In genomic region chr12:98187186-98187899, GRCm38 (mm10) we compare ENCODE assay signal across 15 mouse cellular contexts.
DNase-seq lines count a peak whose midpoint lies in the region; ATAC-seq and TF ChIP-seq lines count a peak whose summit lies in the region.
"Had no signal": no experiment of that assay in that cellular context is flagged by ENCODE, and none has a peak within 500 bp of the region (broad histone marks: within the 10 kb centered on the region; RNA-seq: fewer than 3 reads in every experiment).

No protein-coding gene starts in this region.

- WGBS in kidney, embryonic 14.5 days = 65% methylated on average over 8 of the region's 8 CpGs
- 63% methylated on average over 8 of the region's 8 CpGs for WGBS in lung, adult 2 months

- no peak overlapping the region for H3K27ac ChIP-seq in kidney, embryonic 14.5 days (ENCODE audit: low read depth, low read length)
- H3K27ac ChIP-seq: limb, embryonic 15.5 days; lung, embryonic 15.5 days had no signal

- H3K4me1 ChIP-seq in kidney, embryonic 14.5 days (ENCODE audit: control insufficient read depth, insufficient read depth, low read length) = no peaks in the 10 kb centered on the region
- no peaks in the 10 kb centered on the region for H3K4me1 ChIP-seq in lung, adult 2 months (ENCODE audit: control insufficient read depth, insufficient read depth, low read length)
- H3K4me1 ChIP-seq: limb, embryonic 15.5 days; lung, embryonic 15.5 days had no signal

- TF ChIP-seq CTCF in lung, adult 2 months (IDR thresholded peaks at IDR 0.05; ENCODE audit: insufficient read depth, low read length) = no peak

- H3K9me3 ChIP-seq in kidney, embryonic 14.5 days (ENCODE audit: control insufficient read depth, low read length) = no peaks in the 10 kb centered on the region
- H3K9me3 ChIP-seq: limb, embryonic 15.5 days; lung, embryonic 15.5 days had no signal

- ATAC-seq in kidney, embryonic 14.5 days (ENCODE audit: low FRiP score, low TSS enrichment) = no peak

- no peak for TF ChIP-seq POLR2A in lung, adult 2 months (IDR thresholded peaks at IDR 0.05; ENCODE audit: borderline replicate concordance, extremely low read depth, low read depth, low read length)

- H3K36me3 ChIP-seq in kidney, embryonic 14.5 days (ENCODE audit: control insufficient read depth, insufficient read depth, low read length) = no peaks in the 10 kb centered on the region
- H3K36me3 ChIP-seq: limb, embryonic 15.5 days; lung, embryonic 15.5 days had no signal

- H3K27me3 ChIP-seq in kidney, embryonic 14.5 days (ENCODE audit: control insufficient read depth, insufficient read depth, low read length) = no peaks in the 10 kb centered on the region

- DNase-seq in cerebellum, postnatal 10 days = peak; percentile 40 to 41
- no peak for DNase-seq in cerebellum, adult 11 months
- peak; percentile 43 to 44 for DNase-seq in right cerebral cortex, adult 2 months (ENCODE audit: low spot score in 2 of 2)
- no peak for DNase-seq in right cerebral cortex, postnatal 14 days
- peak; percentile 59 to 66 for DNase-seq in left cerebral cortex, adult 9 months (ENCODE audit: low spot score in 2 of 2)
- DNase-seq in lung, adult 2 months = no peak
- DNase-seq in lung, postnatal 4 days = no peak
- DNase-seq: adrenal gland, postnatal 25 days; cerebellum, adult 18-20 months; embryo, embryonic 11 days; gastrocnemius, postnatal 36 days had no signal

- H3K9ac ChIP-seq in kidney, embryonic 14.5 days (ENCODE audit: low read depth, low read length) = no peak overlapping the region
- H3K9ac ChIP-seq: limb, embryonic 15.5 days; lung, embryonic 15.5 days had no signal

- no peak overlapping the region for H3K4me2 ChIP-seq in kidney, embryonic 14.5 days (replicated peaks; ENCODE audit: low read depth, low read length)
- H3K4me2 ChIP-seq: limb, embryonic 15.5 days; lung, embryonic 15.5 days had no signal

- no peak overlapping the region for H3K4me3 ChIP-seq in kidney, embryonic 14.5 days (ENCODE audit: low read length)
- H3K4me3 ChIP-seq in lung, adult 2 months (replicated peaks; ENCODE audit: extremely low read depth, low read depth, low read length) = no peak overlapping the region
- H3K4me3 ChIP-seq: erythroblast, embryonic 14.5 days; limb, embryonic 15.5 days; lung, embryonic 15.5 days had no signal

Comparison
In these comparisons a context has a peak if more than half of its experiments do, and no peak if none do; other contexts are left out.
1. DNase-seq: peak in cerebellum, postnatal 10 days (2 of 2), right cerebral cortex, adult 2 months (2 of 2) and left cerebral cortex, adult 9 months (2 of 2); none in cerebellum, adult 11 months (single experiment), right cerebral cortex, postnatal 14 days (single experiment), lung, adult 2 months (single experiment) and lung, postnatal 4 days (0 of 2).